Mouse (Mus musculus) lung, embryonic 16.5 days (tissue): ENCODE measurements around the gene Bcl2l14. TPM values are rescaled to one million over a fixed set of nuclear protein-coding genes. Genes with fewer than 3 reads are reported as not detected.

Experiments used
- ATAC-seq: fragments of 200-750 bp; cut with Nextera tagmentation; 2 replicates; pipeline ENCODE4 v1.8.0; 2017; ENCODE audit warnings: low read depth, mild to moderate bottlenecking, moderate library complexity
- H3K27ac ChIP-seq: fragments of 300-500 bp; sonication (generic); 2 replicates; pipeline ENCODE4 v1.5.1; 2014; ENCODE audit warnings: mild to moderate bottlenecking, control low read depth, low read length
- H3K27me3 ChIP-seq: fragments of 300-500 bp; sonication (generic); 2 replicates; pipeline ENCODE4 v1.6.1; 2014; ENCODE audit warnings: low read depth, low read length, mixed read lengths; ENCODE audit not compliant: control insufficient read depth, insufficient read depth
- H3K36me3 ChIP-seq: fragments of 300-500 bp; sonication (generic); 2 replicates; pipeline ENCODE4 v1.6.1; 2014; ENCODE audit warnings: low read length; ENCODE audit not compliant: control insufficient read depth, insufficient read depth
- H3K4me1 ChIP-seq: fragments of 300-500 bp; sonication (generic); replicated peaks from 2 replicates; pipeline ENCODE4 v1.6.1; 2014; ENCODE audit warnings: low read length, mixed read lengths; ENCODE audit not compliant: control insufficient read depth, insufficient read depth
- H3K4me2 ChIP-seq: fragments of 300-500 bp; sonication (generic); 2 replicates; pipeline ENCODE4 v1.6.1; 2014; ENCODE audit warnings: low read depth, low read length, control low read depth
- H3K4me3 ChIP-seq: fragments of 300-500 bp; sonication (generic); 2 replicates; pipeline ENCODE4 v1.5.1; 2014; ENCODE audit warnings: mild to moderate bottlenecking, low read length, control low read depth
- H3K9ac ChIP-seq: fragments of 300-500 bp; sonication (generic); 2 replicates; pipeline ENCODE4 v1.6.1; 2014; ENCODE audit warnings: low read length, control low read depth
- H3K9me3 ChIP-seq: fragments of 300-500 bp; sonication (generic); 2 replicates; pipeline ENCODE4 v1.6.1; 2016; ENCODE audit warnings: low read length; ENCODE audit not compliant: control insufficient read depth
- WGBS: fragments of 180-500 bp; shearing (Covaris S2); extraction: QIAGEN DNeasy Blood & Tissue Kit; methylation state at CpG from one replicate; pipeline ENCODE4 v1.1.7; 2014; 5-methylcytosine and 5-hydroxymethylcytosine counted together
- polyA plus RNA-seq: library from polyadenylated mRNA; unstranded; fragments of >200 nt; fragmentation: Nextera tagmentation; extraction: Ambion mirVana; gene quantifications from 2 replicates; pipeline ENCODE4 v1.2.1, GENCODE M21; 2015

Gene Bcl2l14
- polyA plus RNA-seq, 1 experiment from 2014 or later: 5.0 TPM

DNA sequence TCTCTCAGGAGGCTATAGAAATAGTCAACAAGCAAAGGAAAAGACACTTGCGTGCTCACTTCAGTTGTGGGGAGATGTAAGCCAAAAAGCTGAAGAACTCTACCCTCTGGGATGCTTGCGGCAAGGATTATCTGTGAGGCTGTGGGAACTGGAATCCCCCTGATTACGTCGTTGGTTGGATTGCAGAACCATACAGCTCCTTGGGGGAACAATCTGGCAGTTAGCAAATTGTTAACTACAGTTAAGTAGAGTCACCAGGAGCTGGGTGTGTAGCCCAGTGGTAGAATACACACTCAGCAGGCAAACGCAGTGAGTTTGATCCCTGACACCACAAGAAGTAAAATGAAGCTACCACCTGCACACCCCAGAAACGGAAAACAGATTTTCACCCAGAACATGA lies 37.9 kb downstream of the Bcl2l14 start:
- H3K27ac ChIP-seq: no peak overlapping the region
- H3K9ac ChIP-seq: no peak overlapping the region
- H3K4me3 ChIP-seq: no peak overlapping the region
- no peak for ATAC-seq
- H3K27me3 ChIP-seq: no peaks in the 10 kb centered on the region
- H3K36me3 ChIP-seq: no peaks in the 10 kb centered on the region
- no peak overlapping the region for H3K4me2 ChIP-seq
- H3K9me3 ChIP-seq: no peaks in the 10 kb centered on the region
- WGBS: 73% methylated on average over 6 of the region's 6 CpGs
- no peaks in the 10 kb centered on the region; the same call in 1 of the 2 replicates for H3K4me1 ChIP-seq

DNA sequence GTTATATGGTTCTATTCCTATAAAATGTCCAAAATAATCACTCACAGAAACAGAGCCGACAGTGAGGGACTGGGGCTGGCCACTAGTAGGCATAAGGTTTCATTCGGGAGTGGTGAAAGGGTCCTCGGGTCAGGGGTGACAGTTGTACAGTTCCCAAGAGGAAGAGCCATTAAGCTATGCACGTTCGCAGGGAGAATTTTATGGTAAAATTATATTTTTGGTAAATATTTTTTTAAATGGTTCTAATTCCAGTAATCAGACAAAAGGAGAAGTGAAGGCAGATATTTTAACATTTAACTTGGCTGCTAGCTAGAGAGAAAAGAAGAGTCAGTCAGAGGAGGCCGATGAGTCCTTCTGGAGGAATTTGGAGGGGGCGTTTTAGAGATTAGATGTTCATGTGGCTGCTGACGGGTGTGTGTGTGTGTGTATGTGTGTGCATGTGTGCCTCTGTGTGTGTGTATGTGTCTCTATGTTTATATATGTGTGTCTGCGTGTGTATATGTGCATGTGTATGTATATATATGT lies 38.8 kb downstream of the Bcl2l14 start:
- WGBS: 67% methylated on average over 9 of the region's 9 CpGs
- Histone ChIP-seq H3K9ac (no peak overlapping the region), H3K4me2 (no peak overlapping the region), H3K36me3 (no peaks in the 10 kb centered on the region), H3K4me3 (no peak overlapping the region), H3K27me3 (no peaks in the 10 kb centered on the region), H3K4me1 (peaks cover 6% of the 10 kb centered on the region), H3K9me3 (no peaks in the 10 kb centered on the region), H3K27ac (no peak overlapping the region)
- no peak for ATAC-seq

DNA sequence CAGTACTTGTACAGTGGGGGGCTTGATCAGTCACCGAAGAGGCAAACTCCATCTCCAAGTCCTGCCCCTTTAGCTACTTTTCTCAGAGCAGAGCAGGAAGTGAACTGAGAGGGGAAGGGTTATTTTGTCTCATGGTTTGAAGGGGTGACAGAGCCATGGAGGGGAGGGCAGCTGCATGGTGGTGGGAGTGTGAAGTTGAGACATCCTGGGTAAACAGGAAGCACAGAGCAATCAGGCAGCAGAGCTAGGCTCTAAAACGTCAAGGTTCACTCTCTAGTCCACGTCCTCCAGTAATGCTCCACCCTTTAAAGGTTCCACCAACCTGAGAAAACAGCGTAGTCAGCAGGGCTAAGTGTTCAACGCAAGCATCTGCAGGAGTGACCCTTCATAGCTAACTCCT lies 40.8 kb downstream of the Bcl2l14 start:
- no peaks in the 10 kb centered on the region for H3K9me3 ChIP-seq
- WGBS: 50% methylated on average over 5 of the region's 5 CpGs
- no peaks in the 10 kb centered on the region for H3K27me3 ChIP-seq
- ATAC-seq: no peak
- H3K9ac ChIP-seq: no peak overlapping the region
- no peak overlapping the region for H3K4me3 ChIP-seq
- H3K36me3 ChIP-seq: no peaks in the 10 kb centered on the region
- H3K4me1 ChIP-seq: peaks cover 9% of the 10 kb centered on the region
- no peak overlapping the region for H3K4me2 ChIP-seq
- H3K27ac ChIP-seq: no peak overlapping the region

DNA sequence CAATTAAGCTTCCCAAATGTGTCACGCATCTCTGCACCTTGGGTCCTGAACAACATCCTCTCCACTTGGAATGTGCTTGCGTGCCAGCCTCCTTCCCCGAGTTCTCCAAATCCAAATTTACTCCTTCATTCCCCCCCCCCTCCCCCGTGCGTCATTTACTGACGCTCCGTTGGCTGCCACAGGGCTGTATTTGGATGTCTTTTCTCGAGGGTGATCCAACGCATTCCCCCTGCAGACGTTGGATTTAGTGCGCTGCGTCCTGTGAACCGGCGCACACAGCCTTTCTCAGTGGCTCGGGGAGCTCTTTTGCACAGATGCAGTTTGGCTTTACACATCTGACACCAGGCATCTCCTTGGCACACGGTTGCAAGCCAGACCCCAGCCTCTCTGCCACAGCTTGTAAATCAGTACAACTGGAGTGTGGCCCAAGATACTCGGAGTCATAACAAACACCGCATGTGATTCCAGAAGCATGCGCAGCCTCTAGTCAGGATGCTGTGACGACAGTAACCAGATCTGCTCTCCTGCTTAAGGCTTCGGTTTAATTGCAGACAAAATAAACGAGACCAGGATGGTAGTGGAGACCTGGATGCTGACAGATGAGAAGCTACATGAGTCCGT lies 43.4 kb downstream of the Bcl2l14 start:
- Histone ChIP-seq H3K27me3 (no peaks in the 10 kb centered on the region), H3K9ac (no peak overlapping the region), H3K4me3 (peak overlapping the region; percentile 28), H3K36me3 (no peaks in the 10 kb centered on the region), H3K4me1 (peaks cover 22% of the 10 kb centered on the region), H3K9me3 (no peaks in the 10 kb centered on the region), H3K27ac (peak overlapping the region; percentile 61), H3K4me2 (peak overlapping the region; percentile 56)
- ATAC-seq: peak; percentile 82
- 17% methylated on average over 23 of the region's 23 CpGs for WGBS

DNA sequence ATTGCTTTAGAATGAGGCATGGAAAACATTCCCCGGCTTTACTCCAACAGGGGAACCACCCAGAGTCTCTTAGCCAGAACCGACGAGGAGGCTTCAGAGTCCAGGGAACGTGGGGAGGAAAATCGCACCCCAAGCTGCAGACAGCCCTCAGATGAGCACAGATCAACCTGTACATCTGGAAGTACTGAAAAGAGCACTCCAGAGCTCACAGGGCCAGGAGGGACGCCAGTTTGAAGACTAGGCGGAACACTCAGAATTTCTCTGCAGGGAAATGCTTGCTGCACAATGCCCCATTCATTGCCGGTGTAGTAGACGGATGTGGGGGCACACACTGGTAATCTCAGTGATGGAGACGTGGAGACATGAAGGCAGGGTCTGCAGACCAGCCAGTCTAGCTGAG lies 43.9 kb downstream of the Bcl2l14 start:
- H3K27me3 ChIP-seq: no peaks in the 10 kb centered on the region
- peak overlapping the region; percentile 61 for H3K27ac ChIP-seq
- peaks cover 23% of the 10 kb centered on the region for H3K4me1 ChIP-seq
- H3K9ac ChIP-seq: no peak overlapping the region
- H3K4me2 ChIP-seq: peak overlapping the region; percentile 56
- peaks cover 2% of the 10 kb centered on the region for H3K36me3 ChIP-seq
- H3K9me3 ChIP-seq: no peaks in the 10 kb centered on the region
- 0 out of 2 replicates have a peak, but pooled peaks have one; percentile 15 for ATAC-seq
- H3K4me3 ChIP-seq: peak overlapping the region; percentile 28
- 20% methylated on average over 10 of the region's 10 CpGs for WGBS

DNA sequence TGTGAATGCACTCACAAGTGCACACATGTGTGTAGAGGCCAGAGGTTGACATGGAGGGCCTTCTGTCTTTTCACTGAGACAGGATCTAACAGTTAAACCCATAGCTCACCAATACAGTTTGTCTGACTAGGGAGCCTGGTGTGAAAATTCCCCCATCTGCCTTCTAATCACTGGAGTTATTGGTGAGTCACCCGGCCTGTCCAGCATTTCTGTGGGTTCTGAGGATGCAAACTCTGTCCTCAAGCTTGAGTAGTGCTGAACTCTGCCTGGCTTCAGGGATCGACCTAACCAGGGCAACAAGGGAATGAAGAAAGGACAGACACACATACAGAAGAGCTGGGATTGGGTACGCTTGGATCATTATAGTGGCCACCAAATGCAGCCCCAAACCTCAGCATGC lies 45.6 kb downstream of the Bcl2l14 start:
- no peak overlapping the region for H3K4me3 ChIP-seq
- no peak overlapping the region for H3K9ac ChIP-seq
- no peak overlapping the region for H3K4me2 ChIP-seq
- H3K4me1 ChIP-seq: peaks cover 23% of the 10 kb centered on the region
- no peaks in the 10 kb centered on the region for H3K27me3 ChIP-seq
- no peaks in the 10 kb centered on the region for H3K9me3 ChIP-seq
- ATAC-seq: no peak
- H3K36me3 ChIP-seq: peaks cover 8% of the 10 kb centered on the region
- 84% methylated on average over 3 of the region's 3 CpGs for WGBS
- no peak overlapping the region for H3K27ac ChIP-seq

DNA sequence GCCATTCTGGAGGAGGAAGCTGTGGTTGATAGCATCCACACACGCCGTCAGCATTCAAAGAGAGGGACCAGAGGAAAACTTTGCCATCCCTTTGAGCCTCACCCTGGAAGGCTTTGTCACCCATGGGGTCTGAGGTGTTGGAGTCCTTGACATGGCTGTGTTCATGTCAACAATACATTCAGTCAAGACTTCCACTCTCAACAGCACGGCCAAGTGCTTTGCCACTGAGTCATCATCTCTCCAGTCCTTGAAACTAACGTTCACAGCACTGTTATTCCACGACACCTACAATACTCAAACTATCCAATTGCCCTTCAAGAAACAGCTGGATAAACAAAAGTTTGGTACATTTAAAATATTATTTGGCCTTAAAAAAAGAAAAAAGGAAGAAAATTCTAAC lies 46.1 kb downstream of the Bcl2l14 start:
- no peaks in the 10 kb centered on the region for H3K27me3 ChIP-seq
- H3K9me3 ChIP-seq: no peaks in the 10 kb centered on the region
- H3K27ac ChIP-seq: no peak overlapping the region
- H3K4me2 ChIP-seq: no peak overlapping the region
- no peak for ATAC-seq
- no peak overlapping the region for H3K4me3 ChIP-seq
- H3K9ac ChIP-seq: no peak overlapping the region
- peaks cover 8% of the 10 kb centered on the region for H3K36me3 ChIP-seq
- peaks cover 23% of the 10 kb centered on the region for H3K4me1 ChIP-seq
- 58% methylated on average over 5 of the region's 5 CpGs for WGBS

DNA sequence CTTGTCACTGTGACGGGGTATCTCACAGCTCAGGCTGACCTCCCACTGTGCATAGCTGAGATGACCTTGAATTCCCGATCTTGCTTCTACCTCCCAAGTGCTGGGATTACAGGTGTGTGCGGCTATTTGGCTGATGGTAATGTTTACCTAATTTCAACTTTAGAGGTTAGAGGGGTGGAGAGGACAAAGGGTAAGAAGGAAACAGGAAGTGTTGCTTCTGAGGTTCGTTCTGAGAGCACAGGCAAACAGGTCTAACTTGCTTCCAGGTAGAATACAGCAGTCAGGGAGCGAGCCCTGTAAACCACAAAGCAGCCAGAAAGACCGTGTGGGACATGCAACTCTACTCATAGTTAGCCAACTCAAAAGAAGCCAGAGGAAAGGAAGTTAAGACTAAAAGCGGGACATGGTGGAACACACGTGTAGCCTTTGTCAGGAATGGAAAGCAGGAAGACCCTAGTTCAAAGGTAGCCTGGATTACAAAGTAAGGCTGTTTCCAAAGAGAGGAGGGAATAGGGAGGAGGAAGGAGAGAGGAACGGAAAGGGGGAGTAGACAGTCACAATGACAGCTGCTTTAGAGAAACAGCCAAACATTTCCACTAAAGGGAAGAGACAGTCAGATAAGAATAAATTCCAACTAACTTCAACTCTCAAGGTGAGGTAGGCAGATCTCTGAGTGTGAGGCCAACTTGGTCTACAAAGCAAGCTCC lies 47.2 kb downstream of the Bcl2l14 start:
- no peak overlapping the region for H3K4me2 ChIP-seq
- 43% methylated on average over 9 of the region's 9 CpGs for WGBS
- H3K9me3 ChIP-seq: no peaks in the 10 kb centered on the region
- peaks cover 8% of the 10 kb centered on the region for H3K36me3 ChIP-seq
- ATAC-seq: no peak
- H3K4me3 ChIP-seq: no peak overlapping the region
- H3K9ac ChIP-seq: no peak overlapping the region
- peaks cover 23% of the 10 kb centered on the region for H3K4me1 ChIP-seq
- peak overlapping the region; percentile 31 for H3K27ac ChIP-seq
- H3K27me3 ChIP-seq: no peaks in the 10 kb centered on the region

DNA sequence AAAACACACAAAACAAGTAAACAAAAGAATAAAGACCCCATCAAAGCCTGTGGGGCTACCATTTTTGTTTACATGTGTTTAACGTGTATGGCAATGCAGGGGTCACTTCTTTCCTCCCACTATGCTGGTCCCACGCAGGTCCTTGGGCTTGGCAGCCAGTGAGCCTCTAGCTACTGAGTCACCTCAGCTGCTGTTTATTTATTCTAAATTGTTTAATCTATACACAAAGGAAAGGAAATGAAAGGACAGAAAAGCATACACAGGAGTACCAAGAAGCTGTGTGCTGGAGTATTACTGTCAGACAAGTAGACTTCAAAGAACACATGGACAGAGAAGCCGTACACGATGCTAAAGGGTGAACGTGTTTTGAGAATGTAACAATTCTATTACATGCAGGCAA lies 47.8 kb downstream of the Bcl2l14 start:
- WGBS: 39% methylated on average over 5 of the region's 5 CpGs
- Histone ChIP-seq H3K4me1 (peaks cover 23% of the 10 kb centered on the region), H3K9me3 (no peaks in the 10 kb centered on the region), H3K27me3 (no peaks in the 10 kb centered on the region), H3K9ac (no peak overlapping the region), H3K4me2 (no peak overlapping the region), H3K27ac (peak overlapping the region; percentile 31), H3K4me3 (no peak overlapping the region), H3K36me3 (peaks cover 8% of the 10 kb centered on the region)
- ATAC-seq: no peak
